Mouse (Mus musculus) liver (tissue): ENCODE results near the gene Polr2e.
"Not testable (repeated sequence)": the region's sequence is repeated elsewhere in the genome, so short reads cannot be mapped to it uniquely, and the experiment has no call there.

Source experiments
- DNase-seq: peaks from one replicate; pipeline ENCODE4 v3.0.0-alpha.2; 2020; ENCODE audit warnings: mixed read lengths

Gene Polr2e

DNA sequence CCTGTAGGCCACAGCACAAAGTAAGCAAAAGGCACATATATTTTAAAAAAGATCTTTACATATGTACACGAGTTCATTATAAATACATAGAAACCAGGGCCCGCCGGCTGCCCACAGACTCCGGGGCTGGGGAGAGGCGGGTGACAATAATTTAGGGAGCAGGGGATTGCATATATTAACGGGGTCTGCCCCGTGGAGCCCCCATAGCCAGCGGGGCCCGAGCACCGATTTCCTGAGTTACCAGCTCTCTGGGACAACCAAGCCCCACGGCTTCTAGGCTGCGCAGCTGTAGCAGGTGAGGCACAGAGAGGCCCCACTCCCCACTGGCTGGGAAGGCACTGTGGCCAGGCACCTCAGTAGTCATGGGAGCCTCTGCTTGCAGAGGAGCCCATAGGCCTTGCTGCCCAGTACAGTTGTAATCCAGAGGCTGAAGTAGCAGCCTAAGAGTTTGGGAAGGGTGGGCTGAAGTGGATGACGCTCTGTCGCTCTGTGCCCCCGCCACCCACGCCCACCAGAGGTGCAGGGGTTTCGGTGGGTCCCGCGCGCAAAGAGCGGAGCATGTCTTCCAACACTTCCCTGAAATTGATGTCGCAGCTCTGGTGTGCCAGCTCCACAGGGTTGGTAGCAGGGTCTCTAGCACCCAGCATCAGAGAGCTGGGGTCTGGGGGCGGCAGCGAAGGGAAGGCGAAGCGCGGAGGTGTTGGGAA, 17.5 kb upstream of the Polr2e start:
- no peak for DNase-seq

DNA sequence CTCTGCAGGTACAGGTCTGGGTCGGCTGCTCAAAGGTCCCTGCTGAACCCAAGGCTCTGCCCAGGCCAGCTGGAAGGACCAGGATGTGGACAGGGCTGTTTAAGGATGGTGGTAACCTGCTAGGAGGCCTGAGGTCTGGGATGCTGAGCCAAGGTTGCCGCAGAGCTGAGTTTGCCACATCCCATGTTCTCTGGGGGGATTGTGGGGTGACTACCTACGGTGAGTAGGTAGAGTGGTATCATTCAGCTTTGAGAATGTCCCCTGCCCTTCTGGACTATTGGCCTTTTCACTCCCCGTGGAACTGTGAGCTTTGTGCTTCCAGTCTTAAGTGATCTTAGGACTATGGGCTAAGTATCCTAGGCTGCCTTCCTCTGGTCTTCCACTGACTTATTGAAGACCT, 16.9 kb upstream of the Polr2e start:
- DNase-seq: no peak

GRCm38 (mm10) chr10:80055891-80056290, 16.3 kb upstream of the Polr2e start:
- DNase-seq: no peak

GRCm38 (mm10) chr10:80055364-80055763, 15.8 kb upstream of the Polr2e start:
- DNase-seq: no peak

DNA sequence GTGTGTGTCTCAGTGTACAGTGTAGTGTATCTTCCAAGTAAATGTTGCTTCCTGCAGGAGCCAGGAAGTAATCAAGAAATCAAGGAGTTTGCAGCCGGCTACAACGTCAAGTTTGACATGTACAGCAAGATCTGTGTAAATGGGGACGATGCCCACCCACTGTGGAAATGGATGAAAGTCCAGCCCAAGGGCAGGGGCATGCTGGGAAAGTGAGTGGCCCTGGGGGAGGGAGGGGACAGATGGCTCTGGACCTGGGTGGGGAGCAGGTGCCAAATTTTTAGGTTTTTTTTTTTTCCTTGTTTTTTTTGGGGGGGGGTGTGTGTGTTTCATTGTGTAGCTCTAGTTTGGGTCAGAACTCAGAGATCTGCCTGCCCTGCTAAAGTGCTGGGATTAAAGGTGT, 15.3 kb upstream of the Polr2e start:
- DNase-seq: not testable (repeated sequence)

DNA sequence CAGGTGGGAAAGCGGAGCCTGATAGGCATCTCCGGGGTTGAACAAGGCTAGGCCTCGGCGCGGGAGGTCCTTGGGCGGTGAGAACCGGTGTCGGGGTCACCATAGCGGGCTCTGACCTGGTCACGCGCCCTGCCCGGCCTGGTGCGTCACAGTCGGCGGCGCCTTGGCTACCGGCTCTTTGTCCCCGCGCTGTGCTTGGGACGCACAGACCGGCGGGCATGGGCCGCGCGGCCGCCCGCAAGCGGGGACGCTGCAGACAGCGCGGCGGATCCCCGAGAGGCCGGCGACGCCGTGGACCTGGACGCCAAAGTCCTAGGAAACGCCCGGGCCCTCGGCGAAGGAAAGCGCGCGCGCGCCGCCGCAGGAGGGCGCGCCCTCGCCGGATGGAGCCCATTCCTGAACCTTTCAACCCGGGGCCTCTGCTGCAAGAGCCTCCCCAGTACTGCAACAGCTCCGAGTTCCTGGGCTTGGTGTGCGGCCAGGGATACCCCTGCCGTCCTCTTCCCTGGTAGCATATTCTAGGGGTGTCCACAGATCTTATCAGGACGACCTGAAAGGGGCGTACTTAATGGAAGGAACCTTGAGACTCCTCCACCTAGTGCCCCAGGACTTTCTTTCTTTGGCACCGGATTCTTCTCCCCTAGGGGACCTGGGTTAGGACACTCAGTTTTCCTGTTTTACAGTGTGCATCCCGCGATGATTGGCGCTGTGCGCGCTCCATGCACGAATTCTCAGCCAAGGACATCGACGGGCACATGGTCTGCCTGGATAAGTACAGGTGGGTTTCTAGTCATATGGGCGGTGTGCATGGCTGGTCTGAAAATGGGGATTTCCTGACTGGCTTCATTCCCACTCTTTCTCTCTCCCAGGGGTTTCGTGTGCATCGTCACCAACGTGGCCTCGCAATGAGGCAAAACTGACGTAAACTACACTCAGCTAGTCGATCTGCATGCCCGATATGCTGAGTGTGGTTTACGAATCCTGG, 14.5 kb upstream of the Polr2e start:
- peak; percentile 84 for DNase-seq

DNA sequence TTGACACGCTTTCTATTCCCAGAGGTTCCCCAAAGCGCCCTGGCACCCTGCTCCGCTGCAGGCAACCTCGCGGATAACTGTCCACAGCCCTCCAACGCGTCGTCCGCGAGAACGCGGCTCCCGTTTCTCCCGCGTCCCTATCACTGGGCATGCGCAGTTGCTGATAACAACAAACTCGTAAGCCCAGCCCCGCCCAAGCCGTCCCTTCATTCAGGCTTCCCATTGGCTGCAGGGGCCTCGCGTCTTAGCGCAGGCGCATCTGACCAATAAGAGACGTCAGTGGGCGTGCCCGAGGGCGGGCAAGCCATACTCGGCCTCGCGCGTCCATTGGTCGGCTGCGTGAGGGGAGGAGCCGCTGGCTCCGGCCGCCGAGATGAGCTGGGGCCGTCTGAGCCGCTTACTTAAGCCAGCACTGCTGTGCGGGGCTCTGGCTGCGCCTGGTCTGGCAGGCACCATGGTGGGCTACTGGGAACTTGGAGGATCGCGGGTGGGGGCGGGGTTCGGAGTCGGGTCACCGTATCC, 13.7 kb upstream of the Polr2e start:
- peak; percentile 100 for DNase-seq

DNA sequence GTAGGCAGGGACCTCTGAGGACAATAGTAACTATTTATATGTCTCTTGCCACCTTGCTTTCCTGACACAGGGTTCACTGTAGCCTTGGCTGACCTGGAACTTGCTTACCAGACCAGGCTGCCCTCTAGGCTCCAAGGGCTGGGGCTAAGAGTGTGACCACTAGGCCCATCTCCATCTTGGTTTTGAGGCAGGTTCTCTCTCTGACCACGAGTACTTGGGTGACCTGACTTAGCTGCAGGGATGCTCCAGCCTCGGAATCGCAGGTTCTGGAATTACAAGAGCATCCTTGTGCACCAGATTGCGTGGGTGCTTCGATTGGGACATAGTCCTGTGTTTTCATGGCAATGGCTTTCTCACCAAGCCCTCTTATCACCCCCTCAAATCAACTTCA, 12.8 kb upstream of the Polr2e start:
- DNase-seq: no peak

GRCm38 (mm10) chr10:80051618-80052373, 12.2 kb upstream of the Polr2e start:
- peak; percentile 73 for DNase-seq

DNA sequence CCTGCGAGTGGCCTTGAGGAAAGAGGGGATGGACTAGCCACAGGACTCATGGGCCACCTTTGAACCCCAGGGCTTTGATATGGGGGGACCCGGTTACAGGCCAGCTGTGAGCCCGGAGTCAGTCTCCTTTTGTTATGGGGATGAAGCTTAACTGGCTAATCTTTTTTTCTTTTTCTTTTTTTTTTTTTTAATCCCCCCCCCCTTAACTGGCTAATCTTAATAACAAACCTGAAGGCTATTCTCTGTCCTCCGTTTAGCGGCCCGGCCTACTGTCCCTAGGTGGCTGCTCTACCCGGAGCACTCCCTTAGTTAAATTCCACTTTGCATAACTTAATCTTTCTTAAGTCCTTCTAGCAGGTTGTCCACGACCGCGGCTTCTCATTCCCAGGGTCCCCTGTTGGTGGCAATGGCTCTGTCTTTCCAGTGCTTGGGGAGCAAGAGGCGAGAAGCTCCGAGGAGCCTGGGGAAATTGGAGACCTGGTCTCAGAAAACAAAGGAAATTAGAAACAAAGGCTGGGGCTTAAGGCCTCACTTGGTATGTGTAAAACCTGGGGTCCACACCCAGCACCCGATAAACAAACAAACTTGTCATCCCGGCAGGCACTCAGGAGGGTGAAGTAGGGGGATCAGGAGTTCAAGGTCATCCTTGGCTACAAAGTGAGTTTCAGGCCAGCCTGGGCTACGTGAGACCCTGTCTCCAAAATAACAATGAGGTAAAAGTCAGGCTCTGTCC, 11.5 kb upstream of the Polr2e start:
- no peak for DNase-seq

GRCm38 (mm10) chr10:80050244-80050643, 10.6 kb upstream of the Polr2e start:
- no peak for DNase-seq

GRCm38 (mm10) chr10:80048834-80049233, 9.2 kb upstream of the Polr2e start:
- DNase-seq: no peak

GRCm38 (mm10) chr10:80048396-80048795, 8.8 kb upstream of the Polr2e start:
- no peak for DNase-seq

- no peak for DNase-seq
Observed at GRCm38 (mm10) chr10:80047041-80047565, 7.5 kb upstream of the Polr2e start, which contains the start of gene Gpx4. Gene Gpx4, plus strand, starts transcription at chr10:80047166.

DNA sequence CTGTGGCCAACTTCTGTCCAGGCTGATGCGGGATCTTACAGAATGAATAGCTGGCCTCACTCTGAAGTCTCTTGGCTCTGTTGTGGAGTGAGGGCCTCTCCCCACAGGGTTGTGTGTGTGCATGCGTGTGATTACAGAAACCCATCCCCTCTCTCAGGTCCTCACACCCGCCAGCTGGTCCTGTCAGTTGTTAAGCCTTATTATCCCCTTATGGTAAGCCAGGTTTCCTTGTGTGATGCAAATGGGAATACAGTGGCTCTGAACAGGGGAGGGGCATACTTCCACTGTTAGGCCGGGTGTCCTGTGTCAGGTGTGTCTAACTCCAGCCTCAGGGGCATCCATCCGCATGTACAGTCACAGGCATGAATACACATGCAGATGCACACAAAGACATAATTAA, 6.2 kb upstream of the Polr2e start:
- no peak for DNase-seq

DNA sequence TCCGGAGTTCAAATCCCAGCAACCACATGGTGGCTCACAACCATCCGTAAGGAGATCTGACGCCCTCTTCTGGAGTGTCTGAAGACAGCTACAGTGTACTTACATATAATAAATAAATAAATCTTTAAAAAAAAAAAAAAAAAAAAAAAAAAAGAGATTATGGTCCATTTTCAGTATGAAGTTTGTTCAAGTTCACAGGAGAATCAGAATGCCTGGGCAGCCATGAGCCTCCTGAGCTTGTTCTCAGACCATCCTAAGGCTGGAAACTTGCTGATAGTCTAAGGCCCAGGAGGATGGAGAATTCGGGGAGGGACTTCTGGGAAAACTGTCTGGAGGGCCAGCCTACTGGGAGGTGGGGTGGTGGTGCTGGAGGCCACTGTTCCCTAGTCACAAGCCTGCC, 5.8 kb upstream of the Polr2e start:
- not testable (repeated sequence) for DNase-seq

DNA sequence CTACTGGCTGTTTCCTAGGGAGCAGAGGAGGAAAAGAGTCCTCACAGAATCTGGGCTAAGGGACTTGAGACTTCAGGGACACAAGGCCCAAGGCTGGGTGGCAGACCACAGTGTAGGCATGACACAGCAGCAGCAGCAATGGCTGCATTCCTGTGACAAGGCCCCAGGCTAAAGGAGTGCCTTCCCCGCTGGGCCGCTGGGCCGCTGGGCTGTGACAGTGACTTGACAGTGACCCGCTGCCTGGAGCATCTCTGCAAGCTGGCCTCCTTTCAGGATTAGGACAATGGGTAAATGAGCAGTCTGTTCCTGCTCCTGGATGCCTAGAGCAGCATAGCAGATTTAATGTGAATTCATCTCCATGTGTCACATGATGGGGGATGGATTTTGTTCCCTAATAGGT, 4.5 kb upstream of the Polr2e start:
- peak; percentile 37 for DNase-seq

- DNase-seq: not testable (repeated sequence)
Observed at GRCm38 (mm10) chr10:80041409-80042060, 1.9 kb upstream of the Polr2e start.

- no peak for DNase-seq
Observed at GRCm38 (mm10) chr10:80036832-80037231, 2.8 kb downstream of the Polr2e start.

GRCm38 (mm10) chr10:80035686-80036085, 3.9 kb downstream of the Polr2e start:
- DNase-seq: no peak

DNA sequence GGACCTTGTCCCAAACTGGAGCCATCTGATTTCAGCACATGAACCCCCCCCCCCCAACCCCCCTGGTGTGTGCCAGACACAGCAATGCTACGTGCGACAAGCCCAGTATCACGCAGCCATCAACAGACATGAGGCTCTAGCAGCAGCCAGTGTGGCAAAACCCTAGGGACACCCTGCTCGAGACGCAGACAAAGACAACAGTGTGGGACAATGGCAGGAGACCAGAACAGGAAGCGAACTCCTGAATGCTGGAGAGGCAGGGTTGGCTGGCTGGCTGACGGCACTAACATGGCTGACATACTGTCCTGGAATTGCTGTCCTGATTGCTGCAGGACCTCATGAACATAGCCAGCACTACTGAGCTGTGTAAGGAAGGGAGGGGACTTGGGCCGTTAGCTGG, 4.4 kb downstream of the Polr2e start:
- no peak for DNase-seq
